Mouse (Mus musculus): ENCODE results near the gene Arpc2.
"Not testable (repeated sequence)": the region's sequence is repeated elsewhere in the genome, so short reads cannot be mapped to it uniquely, and the experiment has no call there.

The Arpc2 gene

GRCm38 (mm10) chr1:74284543-74285160 lies 48.8 kb downstream of the Arpc2 start, which contains the start of the genes Aamp and Pnkd:
Gene Aamp, minus strand, starts transcription at chr1:74284738.
Gene Pnkd, plus strand, starts transcription at chr1:74284930.
- peak; percentile 100 for DNase-seq

DNA sequence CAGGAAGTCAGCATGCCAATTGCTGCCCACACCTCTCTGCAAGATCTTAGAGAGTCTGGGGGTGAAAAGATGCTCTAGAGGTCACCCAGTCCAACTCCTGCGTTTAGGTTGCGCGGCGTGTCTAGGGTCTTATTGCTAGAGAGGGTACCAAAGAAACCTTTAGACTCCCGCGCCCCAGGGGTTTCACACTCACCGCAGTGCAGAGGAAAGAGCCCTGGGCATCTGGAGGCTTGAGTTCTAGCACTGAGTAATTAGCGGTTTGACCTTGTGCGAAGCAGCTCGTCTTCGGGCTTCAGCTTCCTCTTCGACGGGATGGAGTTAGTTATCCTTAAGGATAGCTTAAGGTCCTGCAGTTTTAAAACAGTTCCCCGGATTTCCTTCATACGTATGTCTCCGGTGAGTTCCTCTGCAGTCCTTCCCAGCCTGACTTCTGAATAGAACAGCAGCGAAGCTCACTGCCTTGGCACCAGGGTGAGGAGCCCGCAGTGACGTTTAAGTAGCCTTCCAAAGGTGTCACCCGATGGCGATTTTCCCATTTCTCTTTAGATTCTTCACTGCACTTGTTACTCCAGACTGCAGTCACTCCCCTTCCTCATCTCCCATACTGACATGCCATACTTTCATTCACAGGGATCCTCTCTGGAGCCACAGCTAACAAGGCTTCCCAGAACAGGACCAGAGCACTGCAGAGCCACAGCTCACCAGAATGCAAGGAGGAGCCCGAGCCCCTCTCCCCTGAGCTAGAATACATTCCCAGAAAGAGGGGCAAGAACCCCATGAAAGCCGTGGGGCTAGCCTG lies 49.5 kb downstream of the Arpc2 start:
- peak; percentile 15 for DNase-seq

DNA sequence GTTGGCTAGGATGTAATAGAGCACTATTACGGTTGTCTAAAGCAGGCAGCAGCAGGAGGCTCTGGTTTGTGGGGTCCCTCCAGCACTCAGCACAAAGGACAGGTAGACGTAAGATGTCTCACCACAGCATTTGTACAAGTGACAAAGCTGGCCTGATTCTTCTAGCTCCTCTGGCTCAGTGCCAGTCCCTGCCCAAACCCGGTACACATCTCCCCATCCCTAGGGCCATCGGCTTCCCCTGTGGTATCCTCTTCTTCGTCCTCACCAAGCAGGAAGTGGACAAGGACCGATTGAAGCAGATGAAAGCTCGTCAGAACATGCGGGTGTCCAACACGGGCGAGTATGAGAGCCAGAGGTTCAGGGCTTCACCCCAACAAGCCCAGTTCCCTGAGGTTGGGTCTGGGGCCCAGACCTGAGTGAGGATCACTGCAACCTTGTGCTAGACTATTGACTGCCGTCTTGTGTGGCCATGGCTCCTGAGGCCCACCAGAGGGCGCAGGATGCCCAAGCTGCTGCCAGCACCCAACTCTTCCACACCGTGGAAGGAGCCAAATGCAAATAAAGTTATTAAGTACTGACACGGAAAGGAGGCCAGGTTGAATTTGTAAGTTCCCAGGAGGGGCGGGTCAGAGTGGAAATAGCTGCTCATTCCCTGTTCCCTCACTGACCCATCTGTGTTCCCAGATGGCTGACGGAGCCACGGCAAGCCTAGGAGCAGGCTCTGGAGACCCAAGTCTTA lies 51.2 kb downstream of the Arpc2 start:
- DNase-seq = not testable (repeated sequence)

DNA sequence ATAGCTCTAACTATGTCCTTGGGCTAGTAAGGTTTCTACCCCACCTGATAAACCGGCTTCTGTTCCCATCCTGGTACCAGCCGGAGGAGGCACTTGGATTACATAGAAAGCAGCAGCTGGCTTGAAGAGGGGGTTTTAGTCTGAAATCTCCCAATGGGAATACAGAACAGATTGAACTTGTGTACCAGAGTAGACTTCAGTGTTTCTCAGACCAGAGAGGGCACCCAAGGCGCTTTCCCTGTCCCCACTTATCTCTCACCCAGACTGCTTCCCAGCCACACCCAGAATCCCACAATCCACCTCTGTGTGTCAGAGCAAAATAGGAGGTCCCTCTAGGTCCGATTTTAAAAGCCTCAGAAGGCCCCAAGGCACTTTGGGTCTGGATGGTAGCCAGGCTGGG lies 52.4 kb downstream of the Arpc2 start:
- DNase-seq = no peak

- DNase-seq = no peak
Observed at GRCm38 (mm10) chr1:74289248-74289647, 53.4 kb downstream of the Arpc2 start.

GRCm38 (mm10) chr1:74289740-74290139 lies 53.9 kb downstream of the Arpc2 start:
- DNase-seq = no peak

GRCm38 (mm10) chr1:74290141-74290540 lies 54.3 kb downstream of the Arpc2 start:
- DNase-seq = no peak

DNA sequence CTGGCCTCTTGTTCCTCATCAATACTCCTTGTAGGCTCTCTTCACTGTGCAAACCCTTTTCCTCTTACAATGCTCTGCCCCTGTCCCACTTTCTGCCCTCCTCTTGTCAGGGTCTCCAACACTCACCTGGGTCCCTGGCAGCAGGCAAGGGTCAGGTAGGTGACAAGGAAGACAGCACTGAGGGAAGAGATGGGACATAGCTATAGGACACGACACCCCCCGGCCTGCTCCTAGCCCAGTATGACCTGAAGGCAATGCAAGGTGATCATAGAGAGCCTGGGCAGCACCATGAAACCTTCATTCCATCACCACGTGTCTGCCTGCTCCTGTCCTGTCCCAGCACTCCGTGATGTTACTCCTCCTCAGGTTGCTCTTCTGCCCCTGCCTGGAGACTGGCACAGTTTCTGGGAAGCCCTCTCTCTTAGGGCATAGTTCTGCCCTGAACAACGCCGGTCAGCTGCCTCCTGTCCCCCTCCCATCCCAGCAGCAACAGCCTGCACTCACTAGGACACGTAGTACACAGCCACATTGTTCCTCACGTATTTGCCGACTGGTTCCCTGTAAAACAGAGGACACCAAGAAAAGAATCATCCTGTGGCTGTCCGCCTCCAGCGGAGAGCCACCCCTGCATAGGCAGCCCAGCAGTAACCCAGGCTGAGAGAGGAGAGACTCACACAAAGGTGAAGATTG lies 56.6 kb downstream of the Arpc2 start:
- DNase-seq = no peak

- no peak for DNase-seq
Observed at GRCm38 (mm10) chr1:74293306-74293960, 57.5 kb downstream of the Arpc2 start.

DNA sequence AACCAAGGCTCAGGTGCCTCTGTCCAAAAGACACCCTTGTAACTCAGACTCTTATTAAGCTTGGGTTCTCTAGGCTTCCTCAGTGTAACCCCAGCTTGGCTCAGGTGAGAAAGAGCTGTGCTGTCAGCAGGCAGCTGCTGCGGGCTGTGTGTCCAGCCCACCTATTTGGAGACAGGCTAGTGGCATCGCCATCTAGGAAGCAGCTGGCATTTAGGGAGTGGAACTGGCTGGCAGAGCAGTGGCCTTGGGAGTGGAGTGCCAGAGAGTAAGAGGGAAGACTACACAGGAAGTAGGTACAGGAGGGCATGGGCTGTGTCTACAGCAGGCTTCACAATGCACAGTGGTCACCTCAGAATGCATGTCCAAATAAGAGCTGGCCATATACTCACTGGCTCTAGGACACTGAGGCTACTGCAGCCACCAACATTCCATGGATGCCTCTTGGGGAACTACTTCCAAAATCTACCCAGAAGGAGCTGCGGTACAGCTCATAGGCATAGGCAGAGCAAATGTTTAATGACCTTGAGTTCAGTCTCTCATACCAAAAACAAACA lies 58.3 kb downstream of the Arpc2 start:
- no peak for DNase-seq

GRCm38 (mm10) chr1:74294733-74295455 lies 59.0 kb downstream of the Arpc2 start:
- DNase-seq = no peak

- peak; percentile 80 for DNase-seq
Observed at GRCm38 (mm10) chr1:74295456-74296171, 59.7 kb downstream of the Arpc2 start.

- DNase-seq = no peak
Observed at GRCm38 (mm10) chr1:74296477-74296876, 60.6 kb downstream of the Arpc2 start.

- no peak for DNase-seq
Observed at GRCm38 (mm10) chr1:74297269-74297668, 61.4 kb downstream of the Arpc2 start.

DNA sequence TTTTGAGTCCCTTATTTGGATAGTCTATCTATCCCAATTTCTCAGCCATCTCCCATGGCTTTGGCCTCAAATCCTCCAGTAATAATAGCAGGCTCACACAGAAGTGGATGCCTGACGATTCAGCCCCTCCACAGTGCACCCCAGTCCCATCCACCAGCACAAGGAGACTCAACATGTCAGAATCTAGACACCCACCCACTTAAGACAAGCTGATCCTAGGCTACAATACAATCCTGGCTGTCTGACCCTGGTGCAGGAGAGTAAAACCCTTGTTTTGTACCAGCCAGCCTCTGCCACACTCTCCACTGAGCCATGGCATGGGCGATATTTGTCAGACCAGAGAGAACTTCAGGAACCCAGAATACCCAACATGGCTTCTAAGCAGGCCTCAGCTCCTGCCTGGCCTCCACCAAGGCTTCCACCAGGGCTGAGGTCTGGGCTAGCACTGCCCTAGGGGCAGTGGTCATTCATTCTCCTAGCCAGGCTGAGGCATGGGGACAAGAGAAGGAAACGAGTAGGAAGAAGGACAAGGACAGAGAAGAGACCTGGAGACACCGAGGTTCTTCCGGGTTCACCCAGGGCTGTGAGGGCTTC lies 62.4 kb downstream of the Arpc2 start:
- no peak for DNase-seq

- DNase-seq = no peak
Observed at GRCm38 (mm10) chr1:74298996-74299395, 63.1 kb downstream of the Arpc2 start.

- DNase-seq = no peak
Observed at GRCm38 (mm10) chr1:74300347-74301110, 64.6 kb downstream of the Arpc2 start.

GRCm38 (mm10) chr1:74302229-74302628 lies 66.3 kb downstream of the Arpc2 start:
- DNase-seq = no peak

DNA sequence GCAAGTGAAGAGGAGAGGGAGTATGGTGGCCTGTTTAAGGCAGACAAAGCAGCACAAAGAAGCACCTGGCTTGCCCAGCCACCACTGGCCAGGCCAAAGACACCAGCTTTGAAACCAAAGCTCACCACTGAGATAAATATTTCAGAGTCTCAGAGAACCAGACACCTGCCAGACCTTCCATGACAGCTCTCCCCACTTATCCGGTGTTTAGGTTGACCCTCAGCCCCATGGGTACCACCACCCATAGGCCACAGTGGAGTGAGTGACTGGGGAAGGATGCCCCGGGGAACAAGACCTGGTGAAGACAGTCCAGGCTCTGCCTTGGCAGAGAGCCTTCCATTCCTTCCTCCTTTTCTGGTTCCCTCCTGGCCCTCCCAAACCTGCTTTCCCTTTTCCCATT lies 67.0 kb downstream of the Arpc2 start:
- no peak for DNase-seq
